Mouse (Mus musculus) C2C12 (cell line): ENCODE measurements around the gene Ndufa5.

ENCODE experiments used
- CTCF ChIP-seq: IDR thresholded peaks from one replicate; pipeline ENCODE4 v1.5.1; 2011; ENCODE audit not compliant: control insufficient read depth, insufficient read depth, insufficient read length
- FOSL1 ChIP-seq: IDR thresholded peaks from one replicate; pipeline ENCODE4 v1.8.0; 2011; ENCODE audit warnings: mild to moderate bottlenecking, low read length; ENCODE audit not compliant: poor library complexity, insufficient read depth, severe bottlenecking
- MAX ChIP-seq: IDR thresholded peaks from one replicate; pipeline ENCODE4 v1.6.1; 2011; ENCODE audit warnings: mild to moderate bottlenecking, control low read depth
- MYOD1 ChIP-seq: IDR thresholded peaks from one replicate; pipeline ENCODE4 v1.6.1; 2011; ENCODE audit warnings: low read depth; ENCODE audit not compliant: control insufficient read depth, insufficient read length
- MYOG ChIP-seq: IDR thresholded peaks from one replicate; pipeline ENCODE4 v1.6.1; 2011; ENCODE audit not compliant: control insufficient read depth, insufficient read length; ENCODE audit errors: extremely low read depth
- USF1 ChIP-seq: IDR thresholded peaks from one replicate; pipeline ENCODE4 v1.6.1; 2011; ENCODE audit warnings: low read depth, mild to moderate bottlenecking, control low read depth, moderate library complexity

- no peak for TF ChIP-seq CTCF
- no peak for TF ChIP-seq FOSL1
- TF ChIP-seq MAX = no peak
- no peak for TF ChIP-seq USF1
- no peak for TF ChIP-seq MYOG
- TF ChIP-seq MYOD1 = no peak
Measured at GRCm38 (mm10) chr6:24528064-24528243, 141 bp upstream of the Ndufa5 start, which contains the start of gene Asb15.
